Mouse (Mus musculus) olfactory bulb, adult 2 months (tissue): Measurements from ENCODE around the gene Zdhhc17.

ENCODE experiments used
- CTCF ChIP-seq: fragments of 200-500 bp; IDR thresholded peaks from 2 replicates; pipeline ENCODE4 v1.5.1; 2012; ENCODE audit warnings: low read depth, mild to moderate bottlenecking, low read length, moderate library complexity; ENCODE audit not compliant: insufficient read depth
- POLR2A ChIP-seq: fragments of 200-500 bp; IDR thresholded peaks from 2 replicates; pipeline ENCODE4 v1.6.1; 2012; ENCODE audit warnings: mild to moderate bottlenecking, low read depth, low read length, moderate library complexity; ENCODE audit not compliant: insufficient read depth

- TF ChIP-seq CTCF (no peak), POLR2A (no peak)
These were observed 29.5 kb downstream of the Zdhhc17 start for GRCm38 (mm10) chr10:110980441-110980840.
